Mouse (Mus musculus) hindbrain, embryonic 14.5 days (tissue): ENCODE results near the gene Capg. TPM values are rescaled to one million over a fixed set of nuclear protein-coding genes. Genes with fewer than 3 reads are reported as not detected.

Experiments
- ATAC-seq: fragments of 200-750 bp; cut with Nextera tagmentation; 2 replicates; pipeline ENCODE4 v1.8.0; 2017; ENCODE audit warnings: moderate number of reproducible peaks, mild to moderate bottlenecking, moderate TSS enrichment, moderate library complexity; ENCODE audit not compliant: low FRiP score
- DNase-seq: peaks from one replicate; pipeline ENCODE4 v3.0.0-alpha.2; 2015; ENCODE audit warnings: low spot score
- H3K27ac ChIP-seq: fragments of 300-500 bp; sonication (generic); 2 replicates; pipeline ENCODE4 v1.5.1; 2014; ENCODE audit warnings: mild to moderate bottlenecking, moderate library complexity
- H3K27me3 ChIP-seq: fragments of 300-500 bp; sonication (generic); 2 replicates; pipeline ENCODE4 v1.6.1; 2014; ENCODE audit warnings: mild to moderate bottlenecking, low read length, mixed read lengths; ENCODE audit not compliant: control insufficient read depth, insufficient read depth
- H3K36me3 ChIP-seq: fragments of 300-500 bp; sonication (generic); replicated peaks from 2 replicates; pipeline ENCODE4 v1.6.1; 2014; ENCODE audit not compliant: control insufficient read depth, insufficient read depth
- H3K4me1 ChIP-seq: fragments of 300-500 bp; sonication (generic); replicated peaks from 2 replicates; pipeline ENCODE4 v1.6.1; 2014; ENCODE audit warnings: antibody characterized with exemption, low read length, mixed read lengths; ENCODE audit not compliant: control insufficient read depth, insufficient read depth
- H3K4me2 ChIP-seq: fragments of 300-500 bp; sonication (generic); replicated peaks from 2 replicates; pipeline ENCODE4 v1.6.1; 2014; ENCODE audit warnings: mild to moderate bottlenecking, moderate library complexity
- H3K4me3 ChIP-seq: fragments of 300-500 bp; sonication (generic); replicated peaks from 2 replicates; pipeline ENCODE4 v1.5.1; 2014; ENCODE audit warnings: mild to moderate bottlenecking, low read length
- H3K9ac ChIP-seq: fragments of 300-500 bp; sonication (generic); 2 replicates; pipeline ENCODE4 v1.6.1; 2014
- H3K9me3 ChIP-seq: fragments of 300-500 bp; sonication (generic); 2 replicates; pipeline ENCODE4 v1.6.1; 2016; ENCODE audit warnings: low read length; ENCODE audit not compliant: control insufficient read depth
- WGBS: fragments of 180-500 bp; shearing (Covaris S2); extraction: QIAGEN DNeasy Blood & Tissue Kit; methylation state at CpG from one replicate; pipeline ENCODE4 v1.1.7; 2014; 5-methylcytosine and 5-hydroxymethylcytosine counted together
- polyA plus RNA-seq: library from polyadenylated mRNA; unstranded; fragments of >200 nt; fragmentation: Nextera tagmentation; extraction: Ambion mirVana; gene quantifications from 2 replicates; pipeline ENCODE4 v1.2.1, GENCODE M21; 2014

Capg gene
- polyA plus RNA-seq, 1 experiment from 2014 or later, result 10.3 TPM

DNA sequence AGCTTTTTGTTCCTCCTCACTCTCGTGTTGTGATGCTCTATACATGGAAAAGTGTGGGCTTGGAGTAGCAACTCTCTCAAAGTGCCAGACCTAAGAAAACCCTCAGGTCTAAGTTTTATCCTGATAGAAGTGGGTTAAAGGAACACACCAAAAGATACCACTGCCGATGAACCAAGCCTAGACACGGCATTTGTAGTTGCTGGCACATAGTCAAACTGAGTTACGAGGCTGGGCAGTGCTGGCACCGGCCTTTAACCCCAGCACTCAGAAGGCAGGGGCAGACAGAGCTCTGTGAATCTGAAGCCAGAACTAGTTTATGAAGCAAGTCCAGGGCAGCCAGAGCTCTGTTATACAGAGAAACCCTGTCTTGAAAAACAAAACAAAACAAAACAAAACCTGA lies 63.5 kb downstream of the Capg start:
- no peak for DNase-seq
- H3K9me3 ChIP-seq, result no peaks in the 10 kb centered on the region
- no peaks in the 10 kb centered on the region for H3K27me3 ChIP-seq
- peaks cover 68% of the 10 kb centered on the region for H3K36me3 ChIP-seq
- no peaks in the 10 kb centered on the region for H3K4me1 ChIP-seq
- H3K9ac ChIP-seq, result no peak overlapping the region
- H3K4me2 ChIP-seq, result no peak overlapping the region
- H3K27ac ChIP-seq, result no peak overlapping the region
- WGBS, result 89% methylated on average over 5 of the region's 5 CpGs
- H3K4me3 ChIP-seq, result no peak overlapping the region
- ATAC-seq, result no peak

DNA sequence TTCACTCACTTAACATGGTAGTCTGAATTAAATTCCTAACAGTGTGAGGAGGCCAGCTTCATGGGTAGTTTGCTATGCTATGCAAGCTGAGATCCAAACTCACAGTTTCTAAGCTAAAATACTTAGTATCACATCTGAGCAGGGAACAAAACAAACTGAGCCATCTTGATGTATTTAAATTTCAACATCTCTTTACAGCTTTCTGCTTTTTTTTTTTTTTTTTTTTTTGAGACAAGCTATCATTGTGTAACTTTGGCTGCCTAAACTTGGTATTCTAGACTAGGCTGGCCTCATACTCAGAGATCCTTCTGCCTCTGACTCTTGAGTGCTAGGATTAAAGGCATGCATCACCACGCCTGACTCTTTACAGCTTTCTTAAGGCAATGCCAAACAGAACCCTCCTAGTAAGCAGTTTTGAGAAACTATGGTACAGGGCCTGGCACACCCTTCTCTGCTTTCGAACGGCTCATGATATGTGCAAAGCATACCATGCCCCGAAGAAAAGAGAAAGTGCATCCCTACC lies 64.5 kb downstream of the Capg start:
- DNase-seq (no peak), ATAC-seq (no peak)
- Histone ChIP-seq H3K36me3 (peaks cover 77% of the 10 kb centered on the region), H3K4me1 (no peaks in the 10 kb centered on the region), H3K9ac (no peak overlapping the region), H3K4me3 (no peak overlapping the region), H3K4me2 (no peak overlapping the region), H3K9me3 (no peaks in the 10 kb centered on the region), H3K27ac (no peak overlapping the region), H3K27me3 (no peaks in the 10 kb centered on the region)
- WGBS, result 95% methylated on average over 4 of the region's 4 CpGs

DNA sequence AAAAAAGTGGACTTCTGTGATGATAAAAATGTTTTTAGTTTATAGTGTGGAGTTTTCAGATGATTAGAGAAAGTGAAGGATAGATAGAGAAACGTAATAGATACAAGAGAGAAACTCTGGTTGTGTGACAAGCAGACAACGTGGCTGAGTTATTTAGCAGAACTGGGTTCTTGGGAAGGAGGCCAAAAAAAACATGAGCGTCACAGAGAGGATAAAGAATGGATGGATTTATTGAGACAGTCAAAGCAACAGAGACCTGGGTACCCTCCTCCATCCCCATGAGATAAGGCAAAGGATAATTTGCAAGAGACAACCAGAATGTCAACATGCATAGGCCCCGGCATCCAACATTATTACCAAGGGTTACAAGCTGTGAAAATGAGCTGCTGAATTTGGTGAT lies 66.1 kb downstream of the Capg start:
- Histone ChIP-seq H3K27ac (no peak overlapping the region), H3K36me3 (peaks cover 81% of the 10 kb centered on the region), H3K9me3 (no peaks in the 10 kb centered on the region), H3K4me1 (peaks cover 13% of the 10 kb centered on the region), H3K4me3 (no peak overlapping the region), H3K4me2 (no peak overlapping the region), H3K9ac (no peak overlapping the region), H3K27me3 (no peaks in the 10 kb centered on the region)
- no peak for DNase-seq
- no peak for ATAC-seq
- WGBS, result 85% methylated on average over 4 of the region's 4 CpGs

Other genes with a start within 250 kb of the Capg start
- gene Sftpb, start 239.8 kb upstream of the Capg start, polyA plus RNA-seq, result 0.37 and 0.55 TPM in 2 replicates
- gene Usp39, start 199.2 kb upstream of the Capg start, polyA plus RNA-seq, result 54.3 and 58.2 TPM in 2 replicates
- 13.7 and 15.9 TPM in 2 replicates for gene 0610030E20Rik, start 197.1 kb upstream of the Capg start, polyA plus RNA-seq
- gene Tmem150a, start 188.9 kb upstream of the Capg start, polyA plus RNA-seq, result 24.5 and 26.8 TPM in 2 replicates
- gene Rnf181, start 177.4 kb upstream of the Capg start, polyA plus RNA-seq, result 127 and 136 TPM in 2 replicates
- gene Vamp5, start 163.9 kb upstream of the Capg start, polyA plus RNA-seq, result 21.8 and 23.6 TPM in 2 replicates
- gene Vamp8, start 153.7 kb upstream of the Capg start, polyA plus RNA-seq, result 21.9 and 28.8 TPM in 2 replicates
- gene Ggcx, start 130.1 kb upstream of the Capg start, polyA plus RNA-seq, result 7.4 and 10.9 TPM in 2 replicates
- gene Mat2a, start 104.8 kb upstream of the Capg start, polyA plus RNA-seq, result 336 and 338 TPM in 2 replicates
- gene Sh2d6, start 22.7 kb upstream of the Capg start, polyA plus RNA-seq, result 0.24 and 0.82 TPM in 2 replicates
- gene Elmod3, start 54.0 kb downstream of the Capg start, polyA plus RNA-seq, result 16.8 and 20.0 TPM in 2 replicates
- 6.2 and 6.6 TPM in 2 replicates for gene Retsat, start 54.1 kb downstream of the Capg start, polyA plus RNA-seq
- 43.0 and 49.2 TPM in 2 replicates for gene Tgoln1, start 72.6 kb downstream of the Capg start, polyA plus RNA-seq
- 7.2 and 7.3 TPM in 2 replicates for gene Tcf7l1, start 244.9 kb downstream of the Capg start, polyA plus RNA-seq